Mouse (Mus musculus) testis, adult 2 months (tissue): ENCODE results near the gene Chil1.

Experiments used
- CTCF ChIP-seq: fragments of 200-500 bp; IDR thresholded peaks from 2 replicates; pipeline ENCODE4 v1.5.1; 2012; ENCODE audit warnings: low read depth, mild to moderate bottlenecking, inconsistent platforms, low read length, moderate library complexity; ENCODE audit not compliant: control insufficient read depth, insufficient read depth, insufficient replicate concordance
- POLR2A ChIP-seq: fragments of 200-500 bp; IDR thresholded peaks from 2 replicates; pipeline ENCODE4 v1.6.1; 2012; ENCODE audit warnings: low read depth, mild to moderate bottlenecking, inconsistent platforms, low read length, moderate library complexity; ENCODE audit not compliant: control insufficient read depth

DNA sequence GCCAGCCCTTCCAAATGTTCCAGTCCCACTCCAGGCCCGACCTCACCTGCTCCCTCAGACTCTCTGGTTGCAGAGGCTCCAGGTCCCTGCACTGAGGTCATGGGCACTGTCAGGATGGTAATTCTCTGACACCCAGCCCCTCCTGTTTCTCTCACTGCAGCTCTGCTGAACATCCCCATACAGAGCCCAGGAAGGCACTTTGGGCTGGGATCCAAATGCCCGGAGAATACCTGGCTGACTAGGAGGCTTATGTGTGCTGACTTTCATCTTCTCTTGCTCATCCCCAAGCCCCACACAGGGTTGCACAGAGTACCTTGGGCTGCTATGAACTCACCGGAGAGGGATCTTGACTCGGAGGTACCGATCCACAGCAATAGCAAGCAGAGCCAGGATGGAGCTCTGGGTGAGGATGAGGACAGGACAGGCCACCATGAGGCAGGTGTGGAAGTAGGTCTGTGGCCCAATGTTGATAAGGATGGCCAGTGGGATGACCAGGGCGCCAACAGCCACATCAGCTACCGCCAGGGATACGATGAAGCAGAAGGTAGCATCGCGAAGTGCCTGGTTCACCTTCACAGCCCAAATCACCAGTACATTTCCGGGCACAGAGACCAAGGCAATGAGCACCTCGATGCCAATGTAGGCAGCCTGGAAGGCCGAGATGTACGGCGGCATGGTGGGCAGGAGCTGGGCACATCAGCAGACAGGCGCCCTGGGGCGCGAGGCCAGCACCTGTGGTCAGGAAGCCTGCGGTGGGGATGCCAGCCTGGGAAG, 51.9 kb downstream of the Chil1 start:
- no peak for TF ChIP-seq CTCF
- TF ChIP-seq POLR2A: no peak
